Mouse (Mus musculus): Measurements from ENCODE around the gene Scarb1. TPM values are rescaled to one million over a fixed set of nuclear protein-coding genes. Genes with fewer than 3 reads are reported as not detected.

The Scarb1 gene
- polyA plus RNA-seq, 1 experiment from 2014 or later: 30.1 TPM

DNA sequence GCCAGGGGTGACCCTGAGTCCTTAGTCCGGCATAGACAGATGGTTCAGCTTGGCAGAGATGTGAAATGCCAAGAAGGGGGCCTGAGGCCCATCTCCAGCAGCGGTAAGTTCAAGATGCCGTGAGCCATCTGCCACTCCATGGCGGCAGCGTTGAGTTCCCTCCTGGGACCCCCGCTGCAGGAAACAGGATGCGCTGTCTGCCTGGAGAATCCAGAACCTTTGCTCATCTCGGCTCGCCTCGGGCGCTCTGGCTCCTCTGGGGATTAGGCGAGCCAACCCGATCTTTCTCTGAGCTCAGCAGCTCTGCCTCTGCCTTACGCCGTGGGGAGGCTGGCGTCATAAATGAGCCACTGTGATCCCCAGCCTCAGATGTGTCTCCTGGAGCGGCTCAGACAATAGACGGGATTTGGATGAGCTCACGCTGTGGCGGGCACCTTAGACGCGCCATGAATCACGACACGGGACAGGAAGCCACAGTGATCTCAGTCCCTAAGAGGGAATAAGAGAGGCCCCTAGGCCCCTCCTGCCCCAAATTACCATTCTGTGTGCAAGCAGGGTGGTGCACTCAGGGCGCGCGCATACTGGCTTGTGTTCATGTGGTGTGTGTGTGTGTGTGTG lies 95.3 kb downstream of the Scarb1 start:
- Histone ChIP-seq H3K36me3 (ENCODE audit: control insufficient read depth, insufficient read depth, low read length) (no peaks in the 10 kb centered on the region), H3K9ac (ENCODE audit: low read length) (peak overlapping the region; percentile 31; the same call in 1 of the 2 replicates), H3K27ac (replicated peaks) (0 out of 2 replicates have a peak overlapping the region, but pooled peaks have one; percentile 18), H3K4me3 (ENCODE audit: low read depth, low read length) (peak overlapping the region; percentile 4; the same call in 1 of the 2 replicates), H3K9me3 (ENCODE audit: control insufficient read depth, low read length) (no peaks in the 10 kb centered on the region), H3K4me2 (replicated peaks; ENCODE audit: low read depth) (peak overlapping the region; percentile 52), H3K27me3 (ENCODE audit: control insufficient read depth, insufficient read depth, low read length) (no peaks in the 10 kb centered on the region), H3K4me1 (replicated peaks; ENCODE audit: control insufficient read depth, insufficient read depth) (no peaks in the 10 kb centered on the region; the same call in 1 of the 2 replicates)
- no peak for TF ChIP-seq EP300 (optimal IDR thresholded peaks at IDR 0.05)
- no peak for TF ChIP-seq CTCF (IDR thresholded peaks at IDR 0.05; ENCODE audit: low read depth)
- 4% methylated on average over 27 of the region's 27 CpGs for WGBS
- no peak for DNase-seq (ENCODE audit: low spot score)
- peak; percentile 62; the same call in 1 of the 2 replicates for ATAC-seq (ENCODE audit: low FRiP score, low TSS enrichment)

- Histone ChIP-seq H3K27me3 (ENCODE audit: control insufficient read depth, insufficient read depth, low read length) (no peaks in the 10 kb centered on the region), H3K9ac (ENCODE audit: low read length) (peak overlapping the region; percentile 31; the same call in 1 of the 2 replicates), H3K4me1 (replicated peaks; ENCODE audit: control insufficient read depth, insufficient read depth) (no peaks in the 10 kb centered on the region; the same call in 1 of the 2 replicates), H3K9me3 (ENCODE audit: control insufficient read depth, low read length) (no peaks in the 10 kb centered on the region), H3K4me3 (ENCODE audit: low read depth, low read length) (0 out of 2 replicates have a peak overlapping the region, but pooled peaks have one; percentile 4), H3K4me2 (replicated peaks; ENCODE audit: low read depth) (peak overlapping the region; percentile 52), H3K36me3 (ENCODE audit: control insufficient read depth, insufficient read depth, low read length) (no peaks in the 10 kb centered on the region), H3K27ac (replicated peaks) (0 out of 2 replicates have a peak overlapping the region, but pooled peaks have one; percentile 18)
- ATAC-seq (ENCODE audit: low FRiP score, low TSS enrichment) (peak; percentile 21; the same call in 1 of the 2 replicates), DNase-seq (ENCODE audit: low spot score) (no peak)
- 32% methylated on average over 11 of the region's 13 CpGs for WGBS
- no peak for TF ChIP-seq EP300 (optimal IDR thresholded peaks at IDR 0.05)
- no peak for TF ChIP-seq CTCF (IDR thresholded peaks at IDR 0.05; ENCODE audit: low read depth)
Measured at GRCm38 (mm10) chr5:125244825-125245533, 95.9 kb downstream of the Scarb1 start.

DNA sequence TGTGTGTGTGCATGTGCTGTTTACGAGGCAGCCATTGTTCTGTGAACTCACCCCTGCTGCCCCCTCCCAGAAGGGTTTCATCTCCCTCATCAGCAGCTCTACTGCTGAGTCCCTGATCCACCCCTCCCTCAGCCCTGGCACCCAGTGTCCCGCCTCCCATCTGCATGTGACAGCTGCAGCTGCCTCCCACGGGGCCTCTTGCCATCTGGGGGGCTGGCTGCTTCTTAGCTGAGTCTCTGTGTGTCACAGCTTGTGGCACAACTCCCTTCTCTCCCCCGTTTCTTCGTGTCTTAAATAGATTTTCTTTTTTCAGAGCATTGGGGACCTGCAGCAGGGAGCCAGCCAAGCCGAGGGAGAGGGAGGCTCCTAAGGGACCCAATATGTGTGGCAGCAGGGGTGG lies 97.0 kb downstream of the Scarb1 start:
- Histone ChIP-seq H3K9ac (ENCODE audit: low read length) (no peak overlapping the region), H3K36me3 (ENCODE audit: control insufficient read depth, insufficient read depth, low read length) (no peaks in the 10 kb centered on the region), H3K4me1 (replicated peaks; ENCODE audit: control insufficient read depth, insufficient read depth) (no peaks in the 10 kb centered on the region; the same call in 1 of the 2 replicates), H3K27ac (replicated peaks) (no peak overlapping the region), H3K9me3 (ENCODE audit: control insufficient read depth, low read length) (no peaks in the 10 kb centered on the region), H3K4me3 (ENCODE audit: low read depth, low read length) (no peak overlapping the region), H3K4me2 (replicated peaks; ENCODE audit: low read depth) (no peak overlapping the region), H3K27me3 (ENCODE audit: control insufficient read depth, insufficient read depth, low read length) (no peaks in the 10 kb centered on the region)
- DNase-seq (ENCODE audit: low spot score) (no peak), ATAC-seq (ENCODE audit: low FRiP score, low TSS enrichment) (no peak)
- WGBS: 53% methylated on average over 6 of the region's 6 CpGs
- TF ChIP-seq EP300 (optimal IDR thresholded peaks at IDR 0.05) (no peak), CTCF (IDR thresholded peaks at IDR 0.05; ENCODE audit: low read depth) (no peak)

- H3K27me3 ChIP-seq (ENCODE audit: control insufficient read depth, insufficient read depth, low read length): no peaks in the 10 kb centered on the region
- H3K4me1 ChIP-seq (replicated peaks; ENCODE audit: control insufficient read depth, insufficient read depth): no peaks in the 10 kb centered on the region; the same call in 1 of the 2 replicates
- no peaks in the 10 kb centered on the region for H3K9me3 ChIP-seq (ENCODE audit: control insufficient read depth, low read length)
- no peak overlapping the region for H3K4me3 ChIP-seq (ENCODE audit: low read depth, low read length)
- H3K27ac ChIP-seq (replicated peaks): no peak overlapping the region
- DNase-seq (ENCODE audit: low spot score) (no peak), ATAC-seq (ENCODE audit: low FRiP score, low TSS enrichment) (no peak)
- H3K9ac ChIP-seq (ENCODE audit: low read length): no peak overlapping the region
- H3K4me2 ChIP-seq (replicated peaks; ENCODE audit: low read depth): no peak overlapping the region
- no peak for TF ChIP-seq EP300 (optimal IDR thresholded peaks at IDR 0.05)
- no peak for TF ChIP-seq CTCF (IDR thresholded peaks at IDR 0.05; ENCODE audit: low read depth)
- 58% methylated on average over 7 of the region's 7 CpGs for WGBS
- no peaks in the 10 kb centered on the region for H3K36me3 ChIP-seq (ENCODE audit: control insufficient read depth, insufficient read depth, low read length)
Measured at GRCm38 (mm10) chr5:125242111-125242510, 98.8 kb downstream of the Scarb1 start.

GRCm38 (mm10) chr5:125241627-125242026 lies 99.3 kb downstream of the Scarb1 start:
- 47% methylated on average over 7 of the region's 7 CpGs for WGBS
- Histone ChIP-seq H3K9ac (ENCODE audit: low read length) (no peak overlapping the region), H3K9me3 (ENCODE audit: control insufficient read depth, low read length) (no peaks in the 10 kb centered on the region), H3K27me3 (ENCODE audit: control insufficient read depth, insufficient read depth, low read length) (no peaks in the 10 kb centered on the region), H3K4me3 (ENCODE audit: low read depth, low read length) (no peak overlapping the region), H3K4me1 (replicated peaks; ENCODE audit: control insufficient read depth, insufficient read depth) (no peaks in the 10 kb centered on the region; the same call in 1 of the 2 replicates), H3K36me3 (ENCODE audit: control insufficient read depth, insufficient read depth, low read length) (no peaks in the 10 kb centered on the region), H3K27ac (replicated peaks) (no peak overlapping the region), H3K4me2 (replicated peaks; ENCODE audit: low read depth) (no peak overlapping the region)
- ATAC-seq (ENCODE audit: low FRiP score, low TSS enrichment) (no peak; the same call in 1 of the 2 replicates), DNase-seq (ENCODE audit: low spot score) (no peak)
- TF ChIP-seq CTCF (IDR thresholded peaks at IDR 0.05; ENCODE audit: low read depth): peak; percentile 27; the same call in 1 of the 2 replicates
- TF ChIP-seq EP300 (optimal IDR thresholded peaks at IDR 0.05): no peak
